Mouse (Mus musculus) limb, embryonic 14.5 days (tissue): Measurements from ENCODE around the gene Bach2. TPM values are rescaled to one million over a fixed set of nuclear protein-coding genes. Genes with fewer than 3 reads are reported as not detected.

Experiments used
- ATAC-seq: fragments of 200-750 bp; cut with Nextera tagmentation; 2 replicates; pipeline ENCODE4 v1.8.0; 2017; ENCODE audit warnings: low read depth, moderate number of reproducible peaks, moderate TSS enrichment; ENCODE audit not compliant: low FRiP score
- DNase-seq: peaks from one replicate; pipeline ENCODE4 v3.0.0-alpha.2; 2015; ENCODE audit warnings: low spot score
- H3K27ac ChIP-seq: fragments of 300-500 bp; sonication (generic); replicated peaks from 2 replicates; pipeline ENCODE4 v1.5.1; 2014; ENCODE audit warnings: low read depth, mild to moderate bottlenecking, low read length, moderate library complexity, mixed read lengths
- H3K27me3 ChIP-seq: fragments of 300-500 bp; sonication (generic); 2 replicates; pipeline ENCODE4 v1.6.1; 2014; ENCODE audit warnings: low read length, mixed read lengths; ENCODE audit not compliant: control insufficient read depth, insufficient read depth
- H3K36me3 ChIP-seq: fragments of 300-500 bp; sonication (generic); 2 replicates; pipeline ENCODE4 v1.6.1; 2014; ENCODE audit warnings: mild to moderate bottlenecking, low read length, moderate library complexity, mixed read lengths; ENCODE audit not compliant: control insufficient read depth, insufficient read depth
- H3K4me1 ChIP-seq: fragments of 300-500 bp; sonication (generic); 2 replicates; pipeline ENCODE4 v1.6.1; 2014; ENCODE audit warnings: antibody characterized with exemption, low read length, mixed read lengths; ENCODE audit not compliant: control insufficient read depth, insufficient read depth
- H3K4me2 ChIP-seq: fragments of 300-500 bp; sonication (generic); replicated peaks from 2 replicates; pipeline ENCODE4 v1.6.1; 2014; ENCODE audit warnings: low read depth, mild to moderate bottlenecking, low read length, moderate library complexity; ENCODE audit not compliant: severe bottlenecking
- H3K4me3 ChIP-seq: fragments of 300-500 bp; sonication (generic); replicated peaks from 2 replicates; pipeline ENCODE4 v1.5.1; 2014; ENCODE audit warnings: low read length
- H3K9ac ChIP-seq: fragments of 300-500 bp; sonication (generic); 2 replicates; pipeline ENCODE4 v1.6.1; 2014; ENCODE audit warnings: mild to moderate bottlenecking, low read depth, low read length, moderate library complexity; ENCODE audit not compliant: severe bottlenecking
- H3K9me3 ChIP-seq: fragments of 300-500 bp; sonication (generic); 2 replicates; pipeline ENCODE4 v1.6.1; 2016; ENCODE audit warnings: low read length; ENCODE audit not compliant: control insufficient read depth
- POLR2A ChIP-seq: fragments of 200-500 bp; IDR thresholded peaks from 2 replicates; pipeline ENCODE4 v1.8.0; 2012; ENCODE audit warnings: inconsistent platforms, mild to moderate bottlenecking, moderate library complexity, borderline replicate concordance; ENCODE audit not compliant: insufficient read depth, insufficient read length; ENCODE audit errors: extremely low read depth
- WGBS: fragments of 180-500 bp; shearing (Covaris S2); extraction: QIAGEN DNeasy Blood & Tissue Kit; methylation state at CpG from one replicate; pipeline ENCODE4 v1.1.7; 2014; 5-methylcytosine and 5-hydroxymethylcytosine counted together
- polyA plus RNA-seq, 2 experiments: library from polyadenylated mRNA; depleted of rRNA in 1 of 2; stranded (reverse) in 1 of 2; unstranded in 1 of 2; fragments of >200 nt; fragmentation: Nextera tagmentation in 1 of 2; extraction: Ambion mirVana in 1 of 2; gene quantifications; 2 replicates each; pipeline versions ENCODE4 v1.2.1 to v1.2.3; 2012 to 2014

Bach2 gene
- polyA plus RNA-seq, 2 experiments: 6.0 to 9.6 TPM

DNA sequence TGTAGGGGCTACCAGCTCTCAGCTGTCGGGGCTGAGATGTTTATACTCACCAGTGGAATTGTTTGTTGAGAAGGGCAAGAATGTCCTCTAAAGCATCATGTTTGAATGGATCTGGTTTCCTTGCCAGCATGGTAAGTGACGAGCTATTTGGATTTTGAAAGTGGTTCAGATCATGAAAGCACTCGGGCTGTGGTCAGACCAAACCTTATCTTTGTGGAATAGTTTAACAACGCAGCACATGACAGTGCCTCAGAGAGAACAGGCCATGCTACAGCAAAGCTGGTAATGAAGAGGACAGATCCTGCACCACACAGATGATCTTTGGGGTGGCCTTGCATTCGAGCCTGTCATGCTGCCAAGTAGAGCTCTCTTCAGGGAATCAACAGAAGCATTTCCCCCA lies 68.6 kb downstream of the Bach2 start:
- ATAC-seq (no peak), DNase-seq (no peak)
- Histone ChIP-seq H3K4me3 (no peak overlapping the region), H3K36me3 (no peaks in the 10 kb centered on the region), H3K27me3 (no peaks in the 10 kb centered on the region), H3K27ac (no peak overlapping the region), H3K9ac (no peak overlapping the region), H3K4me1 (peaks cover 39% of the 10 kb centered on the region), H3K9me3 (no peaks in the 10 kb centered on the region), H3K4me2 (no peak overlapping the region)
- TF ChIP-seq POLR2A: no peak
- WGBS: 82% methylated on average over 5 of the region's 5 CpGs

DNA sequence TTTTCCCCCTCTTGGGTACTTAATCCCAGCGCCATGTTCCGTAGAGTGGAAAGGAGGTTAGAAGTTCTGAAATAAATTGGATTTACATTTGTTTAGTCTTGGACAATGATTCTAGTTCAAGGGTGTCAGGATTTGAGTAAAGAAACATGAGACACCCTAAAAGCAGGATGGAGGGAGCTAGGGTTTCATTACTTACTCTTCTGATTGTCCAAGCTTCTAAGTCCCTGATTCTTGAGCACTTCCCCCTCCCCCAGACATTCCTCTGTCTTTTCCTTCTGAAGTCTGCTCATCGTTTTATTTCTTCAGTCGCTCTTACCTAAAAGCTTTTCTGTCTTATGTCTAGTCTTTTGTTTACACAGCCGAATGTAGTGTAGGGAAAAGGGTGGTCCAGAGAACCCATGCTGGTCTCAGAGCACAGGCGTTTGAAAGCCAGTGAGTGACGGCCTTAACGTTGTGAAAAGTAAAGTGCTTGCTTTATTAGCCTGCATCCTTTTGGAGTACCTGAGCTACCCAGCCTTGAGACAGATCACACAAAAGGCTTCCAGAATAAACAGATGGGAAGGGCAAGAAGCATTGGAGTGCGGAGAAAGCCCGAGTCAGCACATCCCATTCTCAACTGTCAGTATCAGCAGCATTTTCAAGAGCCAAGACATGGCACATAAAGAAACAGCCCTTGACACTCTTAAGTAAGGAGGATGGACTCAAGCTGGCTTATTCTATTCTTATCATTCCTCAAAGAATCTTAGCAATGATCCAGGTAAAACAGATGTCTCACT lies 73.8 kb downstream of the Bach2 start:
- peaks cover 5% of the 10 kb centered on the region; the same call in 1 of the 2 replicates for H3K36me3 ChIP-seq
- H3K27ac ChIP-seq: no peak overlapping the region
- peaks cover 12% of the 10 kb centered on the region for H3K4me1 ChIP-seq
- no peak for ATAC-seq
- no peak for DNase-seq
- H3K9me3 ChIP-seq: no peaks in the 10 kb centered on the region
- no peak overlapping the region for H3K9ac ChIP-seq
- TF ChIP-seq POLR2A: no peak
- 58% methylated on average over 10 of the region's 10 CpGs for WGBS
- H3K27me3 ChIP-seq: no peaks in the 10 kb centered on the region
- no peak overlapping the region for H3K4me3 ChIP-seq
- H3K4me2 ChIP-seq: no peak overlapping the region

DNA sequence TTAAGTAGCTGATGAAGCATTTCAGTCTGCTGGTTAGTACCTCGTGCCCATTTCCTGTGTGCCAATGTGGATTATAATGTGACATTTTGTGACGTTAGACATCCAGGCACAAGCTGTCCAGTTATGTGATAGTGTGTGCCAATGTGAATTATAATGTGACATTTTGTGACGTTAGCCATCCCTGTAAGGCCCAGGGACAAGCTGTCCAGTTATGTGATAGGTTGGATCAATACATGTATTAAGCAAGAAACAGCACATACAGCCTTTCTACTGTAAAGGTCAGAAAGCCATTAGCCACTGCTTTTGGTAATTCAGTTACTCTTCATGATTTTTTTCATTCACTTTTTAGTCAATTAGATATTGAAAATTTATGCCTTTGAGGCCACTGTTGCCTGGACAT lies 76.3 kb downstream of the Bach2 start:
- ATAC-seq: no peak

DNA sequence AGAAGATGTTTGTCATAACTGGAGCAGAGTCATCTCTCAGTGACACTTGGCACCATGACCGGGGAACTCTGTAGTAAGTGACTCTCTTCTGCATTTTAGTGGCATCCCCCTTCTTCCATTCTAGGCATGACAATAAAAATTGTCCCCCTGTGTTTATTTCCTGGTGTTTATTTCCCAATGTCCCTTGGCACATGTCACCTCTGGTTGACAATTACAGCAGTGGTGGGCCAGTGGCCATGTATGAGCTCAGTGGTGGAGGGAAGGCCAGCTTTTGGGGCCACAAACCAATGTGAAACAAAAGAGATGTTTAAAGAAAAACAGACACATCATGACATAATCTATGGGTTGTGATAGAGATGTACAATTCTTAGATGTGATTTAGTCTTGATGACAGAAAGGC lies 80.0 kb downstream of the Bach2 start:
- H3K4me3 ChIP-seq: no peak overlapping the region
- no peak overlapping the region for H3K27ac ChIP-seq
- ATAC-seq (no peak), DNase-seq (no peak)
- H3K4me1 ChIP-seq: peaks cover 14% of the 10 kb centered on the region
- H3K27me3 ChIP-seq: no peaks in the 10 kb centered on the region
- TF ChIP-seq POLR2A: no peak
- no peak overlapping the region for H3K4me2 ChIP-seq
- peaks cover 4% of the 10 kb centered on the region; the same call in 1 of the 2 replicates for H3K9me3 ChIP-seq
- WGBS: 78% methylated on average over 1 of the region's 1 CpGs
- H3K9ac ChIP-seq: no peak overlapping the region
- peaks cover 12% of the 10 kb centered on the region; the same call in 1 of the 2 replicates for H3K36me3 ChIP-seq

More for the DNA sequence above, 76.3 kb downstream of the Bach2 start:
- H3K4me3 ChIP-seq: no peak overlapping the region
- no peak overlapping the region for H3K27ac ChIP-seq
- H3K4me1 ChIP-seq: peaks cover 12% of the 10 kb centered on the region
- no peaks in the 10 kb centered on the region for H3K27me3 ChIP-seq
- TF ChIP-seq POLR2A: no peak
- no peak overlapping the region for H3K9ac ChIP-seq
- no peaks in the 10 kb centered on the region for H3K9me3 ChIP-seq
- no peak for DNase-seq
- H3K4me2 ChIP-seq: no peak overlapping the region
- WGBS: 81% methylated on average over 3 of the region's 3 CpGs
- H3K36me3 ChIP-seq: peaks cover 12% of the 10 kb centered on the region; the same call in 1 of the 2 replicates

DNA sequence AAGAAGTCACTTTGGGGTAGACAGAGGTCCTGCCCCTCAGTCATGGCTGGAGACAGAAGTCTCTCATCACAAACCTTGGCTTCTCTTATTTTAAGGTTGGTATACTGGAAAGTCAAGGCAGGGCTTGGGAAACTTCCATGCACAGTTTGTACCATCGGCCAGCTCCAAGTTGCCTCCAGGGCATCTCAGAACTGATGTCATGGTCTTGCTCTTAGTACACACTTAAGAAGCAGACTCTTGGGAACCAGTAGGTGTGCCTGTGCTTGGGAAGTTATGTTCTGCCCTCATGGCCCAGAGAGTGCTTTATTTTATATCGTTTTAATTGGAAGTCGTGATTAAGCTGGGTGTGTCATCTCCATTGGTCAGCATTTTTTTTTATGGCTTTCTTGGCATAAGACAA lies 80.7 kb downstream of the Bach2 start:
- no peak overlapping the region for H3K27ac ChIP-seq
- H3K9me3 ChIP-seq: peaks cover 5% of the 10 kb centered on the region; the same call in 1 of the 2 replicates
- ATAC-seq: no peak
- peaks cover 10% of the 10 kb centered on the region for H3K4me1 ChIP-seq
- TF ChIP-seq POLR2A: no peak
- 84% methylated on average over 3 of the region's 3 CpGs for WGBS
- H3K4me3 ChIP-seq: no peak overlapping the region
- H3K4me2 ChIP-seq: no peak overlapping the region
- no peak for DNase-seq
- H3K9ac ChIP-seq: no peak overlapping the region
- no peaks in the 10 kb centered on the region for H3K27me3 ChIP-seq
- peaks cover 12% of the 10 kb centered on the region; the same call in 1 of the 2 replicates for H3K36me3 ChIP-seq
